Mouse (Mus musculus) intestine, postnatal 0 days (tissue): ENCODE measurements around the gene Lhpp. TPM values are rescaled to one million over a fixed set of nuclear protein-coding genes. Genes with fewer than 3 reads are reported as not detected.

Source experiments
- ATAC-seq: fragments of 200-750 bp; cut with Nextera tagmentation; 2 replicates; pipeline ENCODE4 v1.8.0; 2017; ENCODE audit warnings: mild to moderate bottlenecking, moderate TSS enrichment, moderate library complexity
- H3K27ac ChIP-seq: fragments of 300-500 bp; sonication (generic); 2 replicates; pipeline ENCODE4 v1.5.1; 2014; ENCODE audit warnings: mild to moderate bottlenecking, low read depth, low read length, moderate library complexity
- H3K27me3 ChIP-seq: fragments of 300-500 bp; sonication (generic); replicated peaks from 2 replicates; pipeline ENCODE4 v1.6.1; 2014; ENCODE audit warnings: low read length, mixed read lengths; ENCODE audit not compliant: control insufficient read depth, insufficient read depth
- H3K36me3 ChIP-seq: fragments of 300-500 bp; sonication (generic); 2 replicates; pipeline ENCODE4 v1.6.1; 2014; ENCODE audit warnings: mild to moderate bottlenecking, moderate library complexity; ENCODE audit not compliant: control insufficient read depth, insufficient read depth
- H3K4me1 ChIP-seq: fragments of 300-500 bp; sonication (generic); replicated peaks from 2 replicates; pipeline ENCODE4 v1.6.1; 2014; ENCODE audit warnings: antibody characterized with exemption, low read length, mixed read lengths; ENCODE audit not compliant: control insufficient read depth, insufficient read depth
- H3K4me2 ChIP-seq: fragments of 300-500 bp; sonication (generic); replicated peaks from 2 replicates; pipeline ENCODE4 v1.6.1; 2014; ENCODE audit warnings: low read depth, mild to moderate bottlenecking, moderate library complexity
- H3K4me3 ChIP-seq: fragments of 300-500 bp; sonication (generic); 2 replicates; pipeline ENCODE4 v1.5.1; 2014; ENCODE audit warnings: low read depth, low read length
- H3K9ac ChIP-seq: fragments of 300-500 bp; sonication (generic); 2 replicates; pipeline ENCODE4 v1.6.1; 2014; ENCODE audit warnings: mild to moderate bottlenecking, low read depth, low read length
- H3K9me3 ChIP-seq: fragments of 300-500 bp; sonication (generic); 2 replicates; pipeline ENCODE4 v1.6.1; 2016; ENCODE audit warnings: mixed run types; ENCODE audit not compliant: control insufficient read depth
- CTCF ChIP-seq: sonication (generic); IDR thresholded peaks from 2 replicates; pipeline ENCODE4 v1.5.1; 2016; ENCODE audit warnings: low read depth, mild to moderate bottlenecking, control low read depth, antibody characterized with exemption, moderate library complexity
- WGBS: fragments of 180-500 bp; shearing (Covaris S2); extraction: QIAGEN DNeasy Blood & Tissue Kit; methylation state at CpG from one replicate; pipeline ENCODE4 v1.1.7; 2014; 5-methylcytosine and 5-hydroxymethylcytosine counted together
- polyA plus RNA-seq: library from polyadenylated mRNA; unstranded; fragments of >200 nt; fragmentation: Nextera tagmentation; extraction: Ambion mirVana; gene quantifications from 2 replicates; pipeline ENCODE4 v1.2.1, GENCODE M21; 2015

Gene Lhpp
- polyA plus RNA-seq, 1 experiment from 2014 or later: 52.0 TPM

GRCm38 (mm10) chr7:132693561-132693960 lies 83.1 kb downstream of the Lhpp start:
- Histone ChIP-seq H3K4me1 (no peaks in the 10 kb centered on the region), H3K4me3 (no peak overlapping the region), H3K36me3 (peaks cover 5% of the 10 kb centered on the region; the same call in 1 of the 2 replicates), H3K27me3 (no peaks in the 10 kb centered on the region), H3K9me3 (no peaks in the 10 kb centered on the region), H3K9ac (no peak overlapping the region), H3K4me2 (no peak overlapping the region), H3K27ac (no peak overlapping the region)
- TF ChIP-seq CTCF: no peak
- no peak for ATAC-seq
- 83% methylated on average over 2 of the region's 2 CpGs for WGBS

- Histone ChIP-seq H3K27me3 (no peaks in the 10 kb centered on the region), H3K4me2 (no peak overlapping the region), H3K4me1 (peaks cover 5% of the 10 kb centered on the region; the same call in 1 of the 2 replicates), H3K36me3 (peaks cover 5% of the 10 kb centered on the region; the same call in 1 of the 2 replicates), H3K9ac (no peak overlapping the region), H3K27ac (no peak overlapping the region), H3K9me3 (no peaks in the 10 kb centered on the region), H3K4me3 (no peak overlapping the region)
- WGBS: 81% methylated on average over 8 of the region's 8 CpGs
- no peak for ATAC-seq
- TF ChIP-seq CTCF: no peak
Measured at GRCm38 (mm10) chr7:132697258-132697796, 86.9 kb downstream of the Lhpp start.

GRCm38 (mm10) chr7:132698737-132699136 lies 88.3 kb downstream of the Lhpp start:
- Histone ChIP-seq H3K9ac (no peak overlapping the region), H3K4me3 (no peak overlapping the region), H3K27ac (no peak overlapping the region), H3K27me3 (no peaks in the 10 kb centered on the region), H3K9me3 (no peaks in the 10 kb centered on the region), H3K36me3 (peaks cover 5% of the 10 kb centered on the region; the same call in 1 of the 2 replicates), H3K4me1 (peaks cover 5% of the 10 kb centered on the region; the same call in 1 of the 2 replicates), H3K4me2 (no peak overlapping the region)
- no peak for TF ChIP-seq CTCF
- 79% methylated on average over 4 of the region's 4 CpGs for WGBS
- ATAC-seq: no peak

GRCm38 (mm10) chr7:132699165-132699564 lies 88.7 kb downstream of the Lhpp start:
- H3K4me3 ChIP-seq: no peak overlapping the region
- no peak overlapping the region for H3K4me2 ChIP-seq
- no peak for TF ChIP-seq CTCF
- peaks cover 5% of the 10 kb centered on the region; the same call in 1 of the 2 replicates for H3K36me3 ChIP-seq
- no peak for ATAC-seq
- no peak overlapping the region for H3K9ac ChIP-seq
- 52% methylated on average over 4 of the region's 4 CpGs for WGBS
- H3K4me1 ChIP-seq: peaks cover 5% of the 10 kb centered on the region
- H3K27ac ChIP-seq: no peak overlapping the region
- H3K9me3 ChIP-seq: no peaks in the 10 kb centered on the region
- no peaks in the 10 kb centered on the region for H3K27me3 ChIP-seq

- Histone ChIP-seq H3K4me1 (peaks cover 5% of the 10 kb centered on the region), H3K4me2 (no peak overlapping the region), H3K27ac (no peak overlapping the region), H3K36me3 (peaks cover 5% of the 10 kb centered on the region; the same call in 1 of the 2 replicates), H3K9ac (no peak overlapping the region), H3K4me3 (no peak overlapping the region), H3K27me3 (no peaks in the 10 kb centered on the region), H3K9me3 (no peaks in the 10 kb centered on the region)
- ATAC-seq: no peak
- no peak for TF ChIP-seq CTCF
Measured at GRCm38 (mm10) chr7:132699639-132700038, 89.2 kb downstream of the Lhpp start.

GRCm38 (mm10) chr7:132700107-132700506 lies 89.7 kb downstream of the Lhpp start:
- WGBS: 72% methylated on average over 4 of the region's 4 CpGs
- Histone ChIP-seq H3K27ac (no peak overlapping the region), H3K27me3 (no peaks in the 10 kb centered on the region), H3K4me3 (no peak overlapping the region), H3K4me1 (peaks cover 5% of the 10 kb centered on the region), H3K9me3 (no peaks in the 10 kb centered on the region), H3K36me3 (no peaks in the 10 kb centered on the region), H3K4me2 (no peak overlapping the region), H3K9ac (no peak overlapping the region; the same call in 1 of the 2 replicates)
- no peak for ATAC-seq
- TF ChIP-seq CTCF: no peak
